Mouse (Mus musculus): ENCODE measurements around the gene Romo1. TPM values are rescaled to one million over a fixed set of nuclear protein-coding genes. Genes with fewer than 3 reads are reported as not detected.

The Romo1 gene
- polyA plus RNA-seq, 1 experiment from 2014 or later, result 383 TPM

DNA sequence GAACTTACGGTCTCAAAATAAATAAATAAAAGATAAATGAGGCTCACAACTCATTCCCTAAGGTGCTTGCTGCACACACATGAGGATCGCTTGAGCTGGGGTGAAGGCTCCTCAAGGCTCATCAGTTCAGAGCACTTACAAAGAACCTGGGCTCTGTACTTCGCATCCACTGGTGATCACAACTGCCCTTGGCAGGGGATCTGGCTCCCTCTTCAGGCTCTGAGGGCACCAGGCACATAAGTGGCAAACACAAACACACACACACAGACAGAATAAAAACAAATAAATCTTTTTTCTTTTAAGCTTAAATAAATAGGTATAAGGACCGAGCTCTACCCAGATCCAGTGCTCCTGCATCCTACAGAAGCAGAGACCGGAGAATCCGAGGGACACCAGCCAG, 8.1 kb upstream of the Romo1 start:
- WGBS, result 88% methylated on average over 6 of the region's 6 CpGs

DNA sequence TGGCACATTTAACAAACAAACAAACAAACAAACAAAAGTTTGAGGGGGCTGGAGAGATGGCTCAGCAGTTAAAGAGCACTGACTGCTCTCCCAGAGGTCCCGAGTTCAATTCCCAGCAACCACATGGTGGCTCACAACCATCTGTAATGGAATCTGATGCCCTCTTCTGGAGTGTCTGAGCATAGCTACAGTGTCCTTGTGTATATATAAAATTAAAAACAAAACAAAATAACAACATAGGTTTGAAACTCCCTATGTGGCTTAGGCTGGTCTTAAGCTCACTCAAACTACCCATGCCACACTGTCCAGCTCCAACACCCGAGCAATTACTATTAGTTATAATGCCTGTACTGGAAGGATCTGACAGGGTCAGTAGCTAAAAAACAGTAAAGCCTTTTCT, 1.0 kb upstream of the Romo1 start:
- peak overlapping the region; percentile 93 for H3K27ac ChIP-seq (ENCODE audit: low read length)
- H3K9ac ChIP-seq (ENCODE audit: low read depth, low read length), result peak overlapping the region; percentile 89
- no peak for ATAC-seq
- no peaks in the 10 kb centered on the region for H3K9me3 ChIP-seq (replicated peaks; ENCODE audit: control insufficient read depth, low read length, poor library complexity, severe bottlenecking)
- peaks cover 10% of the 10 kb centered on the region; the same call in 1 of the 2 replicates for H3K36me3 ChIP-seq (ENCODE audit: control insufficient read depth, insufficient read depth, low read length)
- 85% methylated on average over 2 of the region's 2 CpGs for WGBS
- H3K27me3 ChIP-seq (ENCODE audit: control insufficient read depth, insufficient read depth, low read depth, low read length), result no peaks in the 10 kb centered on the region
- H3K4me2 ChIP-seq (ENCODE audit: low read length), result peak overlapping the region; percentile 67
- H3K4me1 ChIP-seq (ENCODE audit: control insufficient read depth, insufficient read depth, low read length), result peaks cover 13% of the 10 kb centered on the region
- peak overlapping the region; percentile 81; the same call in 1 of the 2 replicates for H3K4me3 ChIP-seq (ENCODE audit: low read depth, low read length)

More for the DNA sequence above, 8.1 kb upstream of the Romo1 start:
- Histone ChIP-seq H3K27me3 (ENCODE audit: control insufficient read depth, insufficient read depth, low read depth, low read length) (no peaks in the 10 kb centered on the region), H3K4me2 (ENCODE audit: low read length) (no peak overlapping the region), H3K4me1 (ENCODE audit: control insufficient read depth, insufficient read depth, low read length) (no peaks in the 10 kb centered on the region), H3K9ac (ENCODE audit: low read depth, low read length) (no peak overlapping the region), H3K4me3 (ENCODE audit: low read depth, low read length) (no peak overlapping the region), H3K27ac (ENCODE audit: low read length) (no peak overlapping the region), H3K9me3 (replicated peaks; ENCODE audit: control insufficient read depth, low read length, poor library complexity, severe bottlenecking) (no peaks in the 10 kb centered on the region), H3K36me3 (ENCODE audit: control insufficient read depth, insufficient read depth, low read length) (peaks cover 7% of the 10 kb centered on the region; the same call in 1 of the 2 replicates)
- ATAC-seq, result no peak

GRCm38 (mm10) chr2:156143367-156143766, 472 bp upstream of the Romo1 start:
- Histone ChIP-seq H3K4me3 (ENCODE audit: low read depth, low read length) (peak overlapping the region; percentile 81), H3K9ac (ENCODE audit: low read depth, low read length) (peak overlapping the region; percentile 89), H3K4me2 (ENCODE audit: low read length) (peak overlapping the region; percentile 67), H3K9me3 (replicated peaks; ENCODE audit: control insufficient read depth, low read length, poor library complexity, severe bottlenecking) (no peaks in the 10 kb centered on the region), H3K27me3 (ENCODE audit: control insufficient read depth, insufficient read depth, low read depth, low read length) (no peaks in the 10 kb centered on the region), H3K4me1 (ENCODE audit: control insufficient read depth, insufficient read depth, low read length) (peaks cover 13% of the 10 kb centered on the region), H3K36me3 (ENCODE audit: control insufficient read depth, insufficient read depth, low read length) (peaks cover 10% of the 10 kb centered on the region; the same call in 1 of the 2 replicates), H3K27ac (ENCODE audit: low read length) (peak overlapping the region; percentile 93)
- 2% methylated on average over 16 of the region's 16 CpGs for WGBS
- ATAC-seq, result no peak

GRCm38 (mm10) chr2:156145486-156146130, 1.8 kb downstream of the Romo1 start:
- no peak for ATAC-seq
- Histone ChIP-seq H3K36me3 (ENCODE audit: control insufficient read depth, insufficient read depth, low read length) (peaks cover 17% of the 10 kb centered on the region), H3K4me1 (ENCODE audit: control insufficient read depth, insufficient read depth, low read length) (peaks cover 13% of the 10 kb centered on the region), H3K9me3 (replicated peaks; ENCODE audit: control insufficient read depth, low read length, poor library complexity, severe bottlenecking) (no peaks in the 10 kb centered on the region), H3K27me3 (ENCODE audit: control insufficient read depth, insufficient read depth, low read depth, low read length) (no peaks in the 10 kb centered on the region), H3K4me2 (ENCODE audit: low read length) (peak overlapping the region; percentile 67), H3K27ac (ENCODE audit: low read length) (no peak overlapping the region), H3K9ac (ENCODE audit: low read depth, low read length) (no peak overlapping the region), H3K4me3 (ENCODE audit: low read depth, low read length) (no peak overlapping the region)
- 71% methylated on average over 11 of the region's 11 CpGs for WGBS

- H3K9me3 ChIP-seq (replicated peaks; ENCODE audit: control insufficient read depth, low read length, poor library complexity, severe bottlenecking), result no peaks in the 10 kb centered on the region
- H3K9ac ChIP-seq (ENCODE audit: low read depth, low read length), result no peak overlapping the region
- 71% methylated on average over 5 of the region's 5 CpGs for WGBS
- no peak overlapping the region for H3K4me2 ChIP-seq (ENCODE audit: low read length)
- H3K4me1 ChIP-seq (ENCODE audit: control insufficient read depth, insufficient read depth, low read length), result peaks cover 13% of the 10 kb centered on the region
- peaks cover 17% of the 10 kb centered on the region for H3K36me3 ChIP-seq (ENCODE audit: control insufficient read depth, insufficient read depth, low read length)
- H3K4me3 ChIP-seq (ENCODE audit: low read depth, low read length), result no peak overlapping the region
- no peaks in the 10 kb centered on the region for H3K27me3 ChIP-seq (ENCODE audit: control insufficient read depth, insufficient read depth, low read depth, low read length)
- H3K27ac ChIP-seq (ENCODE audit: low read length), result no peak overlapping the region
- ATAC-seq, result no peak
These were observed 2.6 kb downstream of the Romo1 start for GRCm38 (mm10) chr2:156146272-156146989.

- Histone ChIP-seq H3K27me3 (ENCODE audit: control insufficient read depth, insufficient read depth, low read depth, low read length) (no peaks in the 10 kb centered on the region), H3K27ac (ENCODE audit: low read length) (no peak overlapping the region), H3K4me1 (ENCODE audit: control insufficient read depth, insufficient read depth, low read length) (peaks cover 13% of the 10 kb centered on the region), H3K4me3 (ENCODE audit: low read depth, low read length) (no peak overlapping the region), H3K4me2 (ENCODE audit: low read length) (no peak overlapping the region), H3K9me3 (replicated peaks; ENCODE audit: control insufficient read depth, low read length, poor library complexity, severe bottlenecking) (no peaks in the 10 kb centered on the region), H3K9ac (ENCODE audit: low read depth, low read length) (no peak overlapping the region), H3K36me3 (ENCODE audit: control insufficient read depth, insufficient read depth, low read length) (peaks cover 17% of the 10 kb centered on the region)
- ATAC-seq, result no peak
- WGBS, result 90% methylated on average over 3 of the region's 3 CpGs
These were observed 3.6 kb downstream of the Romo1 start for GRCm38 (mm10) chr2:156147316-156147915.

DNA sequence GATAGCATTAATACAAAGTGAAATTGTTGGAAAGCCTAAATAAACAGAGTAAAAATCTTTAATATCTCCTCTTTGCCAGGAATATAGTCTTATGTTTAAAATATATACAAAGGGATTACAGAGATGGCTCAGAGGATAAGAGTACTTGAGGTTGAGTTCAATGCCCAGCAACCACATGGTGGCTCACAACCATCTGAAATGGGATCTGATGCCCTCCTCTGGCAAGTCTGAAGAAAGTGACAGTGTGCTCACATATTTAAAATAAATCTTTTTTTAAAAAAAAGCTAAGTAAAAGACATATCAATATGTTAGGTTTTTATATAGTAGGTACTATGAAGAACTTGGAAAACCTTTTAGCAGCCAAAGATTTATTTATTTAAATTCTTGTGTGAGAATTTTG, 7.7 kb downstream of the Romo1 start:
- H3K4me2 ChIP-seq (ENCODE audit: low read length), result no peak overlapping the region
- no peaks in the 10 kb centered on the region for H3K27me3 ChIP-seq (ENCODE audit: control insufficient read depth, insufficient read depth, low read depth, low read length)
- no peak overlapping the region for H3K27ac ChIP-seq (ENCODE audit: low read length)
- no peak overlapping the region for H3K4me3 ChIP-seq (ENCODE audit: low read depth, low read length)
- H3K9ac ChIP-seq (ENCODE audit: low read depth, low read length), result no peak overlapping the region
- no peaks in the 10 kb centered on the region for H3K9me3 ChIP-seq (replicated peaks; ENCODE audit: control insufficient read depth, low read length, poor library complexity, severe bottlenecking)
- no peak for ATAC-seq
- H3K36me3 ChIP-seq (ENCODE audit: control insufficient read depth, insufficient read depth, low read length), result peaks cover 19% of the 10 kb centered on the region
- no peaks in the 10 kb centered on the region for H3K4me1 ChIP-seq (ENCODE audit: control insufficient read depth, insufficient read depth, low read length)

DNA sequence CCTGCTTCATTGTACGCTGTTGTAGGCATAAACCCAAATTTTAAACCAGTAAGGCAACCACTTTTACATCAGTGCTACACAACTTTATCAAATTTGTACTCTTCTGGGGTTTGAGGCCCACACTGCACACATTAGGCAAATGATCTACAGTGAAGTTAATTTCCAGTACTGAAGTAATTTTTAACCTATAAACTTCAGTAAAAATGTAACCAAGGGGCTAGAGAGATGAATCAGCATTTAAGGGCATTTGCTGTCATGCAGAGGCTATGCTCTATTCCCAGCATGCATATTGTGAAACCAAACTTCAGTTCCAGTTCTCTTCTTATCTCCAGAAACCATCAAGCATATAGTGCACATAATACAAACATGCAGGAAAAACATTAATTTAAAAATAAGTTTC, 21.6 kb downstream of the Romo1 start:
- Histone ChIP-seq H3K36me3 (ENCODE audit: control insufficient read depth, insufficient read depth, low read length) (peaks cover 39% of the 10 kb centered on the region), H3K9me3 (replicated peaks; ENCODE audit: control insufficient read depth, low read length, poor library complexity, severe bottlenecking) (no peaks in the 10 kb centered on the region), H3K27ac (ENCODE audit: low read length) (no peak overlapping the region), H3K4me1 (ENCODE audit: control insufficient read depth, insufficient read depth, low read length) (no peaks in the 10 kb centered on the region), H3K9ac (ENCODE audit: low read depth, low read length) (no peak overlapping the region), H3K4me3 (ENCODE audit: low read depth, low read length) (no peak overlapping the region), H3K4me2 (ENCODE audit: low read length) (no peak overlapping the region), H3K27me3 (ENCODE audit: control insufficient read depth, insufficient read depth, low read depth, low read length) (no peaks in the 10 kb centered on the region)
- no peak for ATAC-seq
- WGBS, result 94% methylated on average over 1 of the region's 1 CpGs

DNA sequence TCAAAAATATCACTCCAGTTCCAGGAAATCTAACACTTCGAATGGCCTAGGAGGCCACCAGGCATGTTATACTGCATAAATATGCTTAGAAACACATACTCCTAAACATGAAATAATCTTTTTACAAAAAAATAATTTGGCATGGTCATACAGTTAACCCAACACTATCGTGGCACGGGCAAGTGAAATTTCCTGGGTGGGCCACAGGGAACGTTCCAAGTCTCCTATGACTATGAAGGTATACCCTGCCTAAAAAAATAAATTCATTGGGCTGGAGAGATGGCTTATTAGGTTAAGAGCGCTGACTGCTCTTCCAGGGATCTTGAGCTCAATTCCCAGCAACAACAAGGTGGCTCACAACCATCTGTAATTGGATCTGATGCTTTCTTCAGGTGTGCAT, 22.7 kb downstream of the Romo1 start:
- WGBS, result 95% methylated on average over 5 of the region's 5 CpGs
- peaks cover 38% of the 10 kb centered on the region for H3K36me3 ChIP-seq (ENCODE audit: control insufficient read depth, insufficient read depth, low read length)

More for the DNA sequence above, 22.7 kb downstream of the Romo1 start:
- Histone ChIP-seq H3K4me1 (ENCODE audit: control insufficient read depth, insufficient read depth, low read length) (no peaks in the 10 kb centered on the region), H3K27ac (ENCODE audit: low read length) (no peak overlapping the region), H3K4me2 (ENCODE audit: low read length) (no peak overlapping the region), H3K4me3 (ENCODE audit: low read depth, low read length) (no peak overlapping the region), H3K9me3 (replicated peaks; ENCODE audit: control insufficient read depth, low read length, poor library complexity, severe bottlenecking) (no peaks in the 10 kb centered on the region), H3K9ac (ENCODE audit: low read depth, low read length) (no peak overlapping the region), H3K27me3 (ENCODE audit: control insufficient read depth, insufficient read depth, low read depth, low read length) (no peaks in the 10 kb centered on the region)
- no peak for ATAC-seq

All from midbrain, embryonic 16.5 days (tissue).